7 mouse cellular contexts compared by ENCODE assay signal in the genomic region with DNA sequence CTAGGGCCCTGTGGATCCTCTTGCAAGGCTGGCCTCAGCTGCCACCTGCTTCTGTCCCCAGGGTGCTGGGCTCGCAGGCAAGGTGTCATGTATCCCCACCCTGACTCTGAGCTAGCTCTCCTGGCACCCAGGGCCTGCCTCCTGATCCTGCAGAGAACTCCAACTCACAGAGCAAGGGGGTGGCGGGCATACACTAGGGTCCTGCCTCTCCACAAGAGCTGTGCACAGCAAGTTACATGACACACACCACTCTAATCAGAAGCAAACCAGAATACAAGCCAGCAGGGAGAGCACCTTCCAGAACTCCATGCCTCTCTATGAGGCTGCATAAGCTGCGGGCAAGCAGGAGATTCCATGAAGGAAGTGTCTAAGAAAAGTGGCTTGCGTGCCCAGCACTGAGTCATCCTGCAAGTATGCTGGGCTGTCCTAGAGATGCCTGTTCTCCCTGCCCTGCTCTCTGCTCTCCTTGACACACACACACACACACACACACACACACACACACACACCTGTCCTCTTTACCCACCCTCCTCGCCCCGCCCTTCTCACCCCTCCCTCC.
DNase-seq lines count a peak whose midpoint lies in the region.

No protein-coding gene starts in this region.

- peak; percentile 65 for DNase-seq in Muller cell, postnatal 12 days (ENCODE audit: inconsistent ontology term)
- DNase-seq in adrenal gland, adult 2 months, result peak; percentile 68
- DNase-seq in heart, adult 9 months (ENCODE audit: low spot score in 2 of 2), result peak; percentile 30 to 31
- peak; percentile 49 for DNase-seq in lung, postnatal 14 days
- no peak for DNase-seq in layer of hippocampus, postnatal 14 days (ENCODE audit: low spot score in 2 of 2)
- DNase-seq in layer of hippocampus, postnatal 10 days (ENCODE audit: low spot score in 2 of 2), result no peak
- DNase-seq in embryo, embryonic 11 days, result no peak

Comparison
In these comparisons a context has a peak if more than half of its experiments do, and no peak if none do; other contexts are left out.
1. DNase-seq: peak in Muller cell, postnatal 12 days (single experiment), adrenal gland, adult 2 months (single experiment), heart, adult 9 months (2 of 2) and lung, postnatal 14 days (single experiment); none in layer of hippocampus, postnatal 14 days (0 of 2), layer of hippocampus, postnatal 10 days (0 of 2) and embryo, embryonic 11 days (single experiment).